Mouse (Mus musculus): ENCODE measurements around the gene Olfml2b. TPM values are rescaled to one million over a fixed set of nuclear protein-coding genes. Genes with fewer than 3 reads are reported as not detected.

Gene Olfml2b
- total and polyA plus RNA-seq, 3 experiments, result 0.05 TPM; not detected in 2

DNA sequence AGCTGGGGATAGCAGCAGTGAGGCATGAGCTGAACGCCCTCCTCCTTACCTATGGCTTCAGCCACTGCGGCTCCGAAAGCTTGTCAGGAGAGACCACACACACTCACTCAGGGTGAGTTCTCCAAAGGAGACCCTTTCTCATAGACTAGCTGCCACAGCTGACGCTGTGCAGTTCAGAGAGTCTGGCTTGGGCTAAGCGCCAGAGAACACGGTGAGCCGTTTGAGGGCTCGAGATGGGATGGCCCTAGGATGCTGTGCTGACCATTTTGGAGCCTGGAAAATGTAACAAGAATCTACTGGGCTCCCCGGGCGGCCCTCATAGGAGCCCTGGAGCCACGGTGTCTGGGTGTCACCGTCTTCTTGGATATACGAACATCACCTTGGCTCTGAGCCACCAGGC is 14.9 kb downstream of the Olfml2b start:
- no peak for ATAC-seq (ENCODE audit: extremely low read depth, insufficient number of reproducible peaks, low FRiP score, poor library complexity, severe bottlenecking)
- no peak for DNase-seq (ENCODE audit: low spot score)
- Histone ChIP-seq H3K9me3 (replicated peaks) (no peaks in the 10 kb centered on the region), H3K4me1 (ENCODE audit: insufficient read depth, low read depth, low read length) (no peaks in the 10 kb centered on the region), H3K36me3 (replicated peaks) (no peaks in the 10 kb centered on the region), H3K4me3 (ENCODE audit: low read depth, low read length) (no peak overlapping the region), H3K27me3 (ENCODE audit: insufficient read depth, low read length) (peaks cover 33% of the 10 kb centered on the region)
- TF ChIP-seq GATA2 (IDR thresholded peaks at IDR 0.05; ENCODE audit: borderline replicate concordance, low read depth, low read length) (no peak), POLR2AphosphoS5 (IDR thresholded peaks at IDR 0.05; ENCODE audit: insufficient replicate concordance, low read depth, low read length) (no peak), CTCF (IDR thresholded peaks at IDR 0.05; ENCODE audit: low read depth, low read length) (no peak), TAL1 (conservative IDR thresholded peaks at IDR 0.05; ENCODE audit: low read depth, low read length) (no peak), GATA1 (IDR thresholded peaks at IDR 0.05; ENCODE audit: borderline replicate concordance, low read length) (no peak)

- TF ChIP-seq GATA2 (IDR thresholded peaks at IDR 0.05; ENCODE audit: borderline replicate concordance, low read depth, low read length), result no peak
- TF ChIP-seq TAL1 (conservative IDR thresholded peaks at IDR 0.05; ENCODE audit: low read depth, low read length), result no peak
- no peak for TF ChIP-seq GATA1 (IDR thresholded peaks at IDR 0.05; ENCODE audit: borderline replicate concordance, low read length)
- TF ChIP-seq POLR2AphosphoS5 (IDR thresholded peaks at IDR 0.05; ENCODE audit: insufficient replicate concordance, low read depth, low read length), result no peak
- no peak for ATAC-seq (ENCODE audit: extremely low read depth, insufficient number of reproducible peaks, low FRiP score, poor library complexity, severe bottlenecking)
- no peak overlapping the region for H3K4me3 ChIP-seq (ENCODE audit: low read depth, low read length)
- no peaks in the 10 kb centered on the region for H3K36me3 ChIP-seq (replicated peaks)
- H3K4me1 ChIP-seq (ENCODE audit: insufficient read depth, low read depth, low read length), result no peaks in the 10 kb centered on the region
- DNase-seq (ENCODE audit: low spot score), result no peak
- H3K27me3 ChIP-seq (ENCODE audit: insufficient read depth, low read length), result peaks cover 24% of the 10 kb centered on the region; the same call in 1 of the 2 replicates
- no peaks in the 10 kb centered on the region for H3K9me3 ChIP-seq (replicated peaks)
These were observed 20.4 kb downstream of the Olfml2b start for GRCm38 (mm10) chr1:170664620-170665185.

GRCm38 (mm10) chr1:170665200-170665599 is 20.9 kb downstream of the Olfml2b start:
- ATAC-seq (ENCODE audit: extremely low read depth, insufficient number of reproducible peaks, low FRiP score, poor library complexity, severe bottlenecking) (no peak), DNase-seq (ENCODE audit: low spot score) (no peak)
- no peaks in the 10 kb centered on the region for H3K9me3 ChIP-seq (replicated peaks)
- no peaks in the 10 kb centered on the region for H3K36me3 ChIP-seq (replicated peaks)
- no peak overlapping the region for H3K4me3 ChIP-seq (ENCODE audit: low read depth, low read length)
- TF ChIP-seq GATA2 (IDR thresholded peaks at IDR 0.05; ENCODE audit: borderline replicate concordance, low read depth, low read length) (no peak), GATA1 (IDR thresholded peaks at IDR 0.05; ENCODE audit: borderline replicate concordance, low read length) (no peak), CTCF (IDR thresholded peaks at IDR 0.05; ENCODE audit: low read depth, low read length) (no peak), TAL1 (conservative IDR thresholded peaks at IDR 0.05; ENCODE audit: low read depth, low read length) (no peak), POLR2AphosphoS5 (IDR thresholded peaks at IDR 0.05; ENCODE audit: insufficient replicate concordance, low read depth, low read length) (no peak)
- H3K27me3 ChIP-seq (ENCODE audit: insufficient read depth, low read length), result peaks cover 23% of the 10 kb centered on the region; the same call in 1 of the 2 replicates
- no peaks in the 10 kb centered on the region for H3K4me1 ChIP-seq (ENCODE audit: insufficient read depth, low read depth, low read length)

DNA sequence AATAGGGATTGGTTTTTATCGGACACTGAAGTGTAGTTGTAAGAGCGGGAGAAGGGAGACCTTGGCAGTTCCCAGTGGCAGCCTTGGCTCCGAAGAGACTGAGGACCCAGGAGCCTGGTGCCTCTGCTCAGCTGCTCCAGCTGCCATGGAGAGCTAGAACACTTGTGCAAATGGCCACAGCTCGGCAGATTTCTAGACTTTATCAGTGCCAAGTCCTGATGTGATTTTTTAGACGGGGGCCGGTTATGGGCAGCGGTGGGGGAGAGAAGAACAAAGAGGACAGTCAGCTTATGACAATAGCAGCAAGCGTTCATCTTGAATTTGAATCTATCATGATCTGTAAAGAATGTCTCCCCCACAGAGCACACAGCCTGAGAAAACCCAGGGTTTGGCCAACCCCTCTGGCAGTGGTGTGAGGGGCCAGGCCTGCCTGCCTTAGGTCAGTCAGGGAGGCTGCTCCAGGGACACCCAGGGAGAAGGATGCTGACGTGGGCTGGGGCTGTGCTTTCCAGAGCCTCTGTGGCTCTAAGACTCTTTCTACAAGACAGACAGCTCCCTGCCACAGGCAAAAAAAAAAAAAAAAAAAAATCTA is 29.9 kb downstream of the Olfml2b start:
- no peaks in the 10 kb centered on the region for H3K36me3 ChIP-seq (replicated peaks)
- ATAC-seq (ENCODE audit: extremely low read depth, insufficient number of reproducible peaks, low FRiP score, poor library complexity, severe bottlenecking) (no peak), DNase-seq (ENCODE audit: low spot score) (no peak)
- no peak for TF ChIP-seq TAL1 (conservative IDR thresholded peaks at IDR 0.05; ENCODE audit: low read depth, low read length)
- TF ChIP-seq GATA2 (IDR thresholded peaks at IDR 0.05; ENCODE audit: borderline replicate concordance, low read depth, low read length), result no peak
- TF ChIP-seq POLR2AphosphoS5 (IDR thresholded peaks at IDR 0.05; ENCODE audit: insufficient replicate concordance, low read depth, low read length), result no peak
- TF ChIP-seq CTCF (IDR thresholded peaks at IDR 0.05; ENCODE audit: low read depth, low read length), result no peak
- TF ChIP-seq GATA1 (IDR thresholded peaks at IDR 0.05; ENCODE audit: borderline replicate concordance, low read length), result no peak
- no peaks in the 10 kb centered on the region for H3K4me1 ChIP-seq (ENCODE audit: insufficient read depth, low read depth, low read length)
- no peaks in the 10 kb centered on the region for H3K9me3 ChIP-seq (replicated peaks)
- H3K27me3 ChIP-seq (ENCODE audit: insufficient read depth, low read length), result peaks cover 26% of the 10 kb centered on the region
- no peak overlapping the region for H3K4me3 ChIP-seq (ENCODE audit: low read depth, low read length)

GRCm38 (mm10) chr1:170677681-170678080 is 33.3 kb downstream of the Olfml2b start:
- H3K27me3 ChIP-seq (ENCODE audit: insufficient read depth, low read length), result peaks cover 33% of the 10 kb centered on the region

GRCm38 (mm10) chr1:170678861-170679260 is 34.5 kb downstream of the Olfml2b start:
- Histone ChIP-seq H3K4me3 (ENCODE audit: low read depth, low read length) (no peak overlapping the region), H3K4me1 (ENCODE audit: insufficient read depth, low read depth, low read length) (no peaks in the 10 kb centered on the region), H3K36me3 (replicated peaks) (no peaks in the 10 kb centered on the region), H3K9me3 (replicated peaks) (no peaks in the 10 kb centered on the region), H3K27me3 (ENCODE audit: insufficient read depth, low read length) (peaks cover 39% of the 10 kb centered on the region)
- no peak for ATAC-seq (ENCODE audit: extremely low read depth, insufficient number of reproducible peaks, low FRiP score, poor library complexity, severe bottlenecking)
- no peak for DNase-seq (ENCODE audit: low spot score)
- TF ChIP-seq GATA2 (IDR thresholded peaks at IDR 0.05; ENCODE audit: borderline replicate concordance, low read depth, low read length), result no peak
- TF ChIP-seq GATA1 (IDR thresholded peaks at IDR 0.05; ENCODE audit: borderline replicate concordance, low read length), result no peak
- no peak for TF ChIP-seq POLR2AphosphoS5 (IDR thresholded peaks at IDR 0.05; ENCODE audit: insufficient replicate concordance, low read depth, low read length)
- TF ChIP-seq TAL1 (conservative IDR thresholded peaks at IDR 0.05; ENCODE audit: low read depth, low read length), result no peak

More at GRCm38 (mm10) chr1:170677681-170678080, 33.3 kb downstream of the Olfml2b start:
- ATAC-seq (ENCODE audit: extremely low read depth, insufficient number of reproducible peaks, low FRiP score, poor library complexity, severe bottlenecking), result no peak
- no peak for TF ChIP-seq GATA2 (IDR thresholded peaks at IDR 0.05; ENCODE audit: borderline replicate concordance, low read depth, low read length)
- no peak for TF ChIP-seq CTCF (IDR thresholded peaks at IDR 0.05; ENCODE audit: low read depth, low read length)
- TF ChIP-seq TAL1 (conservative IDR thresholded peaks at IDR 0.05; ENCODE audit: low read depth, low read length), result no peak
- TF ChIP-seq POLR2AphosphoS5 (IDR thresholded peaks at IDR 0.05; ENCODE audit: insufficient replicate concordance, low read depth, low read length), result no peak
- TF ChIP-seq GATA1 (IDR thresholded peaks at IDR 0.05; ENCODE audit: borderline replicate concordance, low read length), result no peak
- H3K4me3 ChIP-seq (ENCODE audit: low read depth, low read length), result no peak overlapping the region
- no peaks in the 10 kb centered on the region for H3K36me3 ChIP-seq (replicated peaks)
- no peaks in the 10 kb centered on the region for H3K9me3 ChIP-seq (replicated peaks)
- H3K4me1 ChIP-seq (ENCODE audit: insufficient read depth, low read depth, low read length), result no peaks in the 10 kb centered on the region
- no peak for DNase-seq (ENCODE audit: low spot score)
